Mouse (Mus musculus) right cerebral cortex, postnatal 25 days (tissue): ENCODE results near the gene Caln1.

Experiments used
- DNase-seq: peaks from one replicate; pipeline ENCODE4 v3.0.0; 2022

Gene Caln1

GRCm38 (mm10) chr5:130820661-130821060, 451.4 kb downstream of the Caln1 start:
- DNase-seq = no peak

- no peak for DNase-seq
Observed at GRCm38 (mm10) chr5:130825797-130826196, 456.5 kb downstream of the Caln1 start.

- DNase-seq = no peak
Observed at GRCm38 (mm10) chr5:130848562-130848961, 479.3 kb downstream of the Caln1 start.

- no peak for DNase-seq
Observed at GRCm38 (mm10) chr5:130849610-130850009, 480.4 kb downstream of the Caln1 start.

GRCm38 (mm10) chr5:130852182-130852581, 482.9 kb downstream of the Caln1 start:
- no peak for DNase-seq

GRCm38 (mm10) chr5:130853371-130853770, 484.1 kb downstream of the Caln1 start:
- peak; percentile 83 for DNase-seq

- peak; percentile 64 for DNase-seq
Observed at GRCm38 (mm10) chr5:130854430-130854829, 485.2 kb downstream of the Caln1 start.

GRCm38 (mm10) chr5:130858148-130858547, 488.9 kb downstream of the Caln1 start:
- DNase-seq = peak; percentile 32

GRCm38 (mm10) chr5:130858706-130859105, 489.5 kb downstream of the Caln1 start:
- no peak for DNase-seq

- DNase-seq = no peak
Observed at GRCm38 (mm10) chr5:130859736-130860135, 490.5 kb downstream of the Caln1 start.

GRCm38 (mm10) chr5:130862302-130862701, 493.0 kb downstream of the Caln1 start:
- DNase-seq = peak; percentile 61

- DNase-seq = no peak
Observed at GRCm38 (mm10) chr5:130869869-130870268, 500.6 kb downstream of the Caln1 start.

GRCm38 (mm10) chr5:130871086-130871485, 501.8 kb downstream of the Caln1 start:
- no peak for DNase-seq

- no peak for DNase-seq
Observed at GRCm38 (mm10) chr5:130875391-130875790, 506.1 kb downstream of the Caln1 start.

- no peak for DNase-seq
Observed at GRCm38 (mm10) chr5:130880331-130880730, 511.1 kb downstream of the Caln1 start.

GRCm38 (mm10) chr5:130891735-130892134, 522.5 kb downstream of the Caln1 start:
- no peak for DNase-seq

- no peak for DNase-seq
Observed at GRCm38 (mm10) chr5:130895991-130896390, 526.7 kb downstream of the Caln1 start.
